Mouse (Mus musculus) liver, adult (tissue): ENCODE measurements around the gene Arhgef28.

Source experiments
- GATA4 ChIP-seq: IDR thresholded peaks from 2 replicates; pipeline ENCODE4 v1.6.1; 2014; ENCODE audit warnings: mild to moderate bottlenecking, low read length; ENCODE audit not compliant: insufficient replicate concordance

The Arhgef28 gene

DNA sequence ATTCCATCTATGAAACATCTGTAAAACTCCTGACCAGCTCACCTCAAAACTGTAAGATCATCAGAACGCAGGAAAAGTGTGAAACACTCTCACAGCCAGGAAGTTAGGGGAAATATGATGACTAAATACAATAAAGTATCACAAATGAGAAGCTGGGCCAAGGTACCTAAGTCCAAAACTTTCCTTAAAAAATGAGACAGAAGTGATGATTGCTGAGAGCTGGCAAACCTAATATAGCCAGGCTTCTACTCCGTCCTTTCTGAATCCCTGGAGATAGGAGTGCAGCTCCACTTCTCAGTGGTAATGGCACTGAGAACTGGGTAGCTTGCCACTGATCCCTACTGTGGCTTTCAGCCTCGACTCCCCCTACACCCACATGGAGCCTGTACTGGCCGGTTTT is 184.3 kb downstream of the Arhgef28 start:
- TF ChIP-seq GATA4 = no peak

DNA sequence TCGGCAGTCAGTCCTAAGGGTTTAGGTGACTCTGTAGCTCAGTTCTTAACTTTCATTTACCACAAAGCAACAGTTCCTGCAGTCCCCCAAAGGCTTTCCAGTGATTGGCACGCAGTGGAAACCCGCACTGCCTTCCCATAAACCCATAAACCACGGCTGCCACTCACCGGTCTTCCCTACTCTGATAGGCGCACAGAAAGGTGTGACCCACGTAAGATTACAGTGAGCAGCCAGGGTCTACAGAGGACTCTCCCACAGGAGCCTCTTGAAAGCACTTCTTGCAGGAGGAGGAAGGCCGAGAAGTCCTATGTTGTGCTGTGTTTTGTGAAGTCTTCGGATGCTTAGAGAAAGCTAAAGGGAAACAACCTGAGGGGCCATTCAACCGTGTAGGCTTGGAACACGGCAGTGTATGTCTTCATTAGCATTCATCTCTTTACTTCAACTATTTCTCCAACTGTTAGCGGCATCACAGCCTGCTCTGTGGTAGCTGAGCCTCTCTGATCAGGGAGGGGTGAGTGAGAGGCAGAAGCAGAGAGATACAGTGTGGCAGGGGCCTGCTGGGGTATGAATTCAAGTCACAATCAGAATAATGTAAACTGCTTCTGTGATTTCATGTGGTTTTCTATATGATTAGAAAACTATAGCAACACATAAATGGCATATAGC is 189.2 kb downstream of the Arhgef28 start:
- no peak for TF ChIP-seq GATA4

DNA sequence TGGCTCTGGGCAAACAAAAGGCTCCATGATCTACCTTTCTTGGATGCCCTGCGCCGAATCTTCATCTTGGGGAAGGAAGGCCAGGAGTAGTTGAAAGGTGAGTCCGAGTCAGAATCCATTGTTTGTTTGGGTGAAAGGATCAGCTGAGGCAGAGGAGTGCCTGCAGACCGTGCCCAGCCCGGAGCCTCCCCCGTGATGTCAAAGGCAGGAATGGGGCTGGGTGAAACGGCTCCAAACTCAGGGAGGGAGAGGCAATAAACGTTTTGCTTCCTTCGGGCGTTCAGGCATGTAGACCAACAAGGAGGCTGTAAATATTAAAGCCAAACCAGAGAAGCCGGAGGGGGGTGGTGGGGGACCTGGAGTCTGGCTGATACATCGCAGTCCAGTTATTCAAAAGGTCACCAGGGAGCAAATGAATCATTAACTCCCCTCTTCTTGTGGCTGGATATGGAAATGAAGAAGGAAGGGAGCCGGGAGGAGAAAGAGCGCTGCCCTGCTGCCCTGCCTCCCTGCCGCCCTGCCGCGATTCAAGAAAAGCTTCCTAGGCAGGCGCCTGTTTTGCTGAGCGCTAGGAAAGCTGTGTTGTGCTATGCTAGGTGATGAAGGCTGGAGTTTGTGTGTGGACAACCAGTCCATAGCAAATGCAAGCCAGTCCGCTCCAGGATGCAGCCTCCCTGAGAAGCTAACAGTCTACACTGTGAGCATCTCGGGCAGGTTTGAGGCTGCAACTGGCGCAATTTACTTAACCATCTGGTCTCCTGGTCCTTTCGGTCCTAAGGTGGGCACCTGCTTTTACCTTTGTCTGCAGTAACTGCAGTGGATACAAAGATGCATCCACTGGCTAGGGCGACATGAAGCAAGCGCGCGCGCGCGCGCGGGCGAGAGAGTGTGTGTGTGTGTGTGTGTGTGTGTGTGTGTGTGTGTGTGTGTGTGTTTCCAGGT is 190.0 kb downstream of the Arhgef28 start:
- TF ChIP-seq GATA4 = no peak

DNA sequence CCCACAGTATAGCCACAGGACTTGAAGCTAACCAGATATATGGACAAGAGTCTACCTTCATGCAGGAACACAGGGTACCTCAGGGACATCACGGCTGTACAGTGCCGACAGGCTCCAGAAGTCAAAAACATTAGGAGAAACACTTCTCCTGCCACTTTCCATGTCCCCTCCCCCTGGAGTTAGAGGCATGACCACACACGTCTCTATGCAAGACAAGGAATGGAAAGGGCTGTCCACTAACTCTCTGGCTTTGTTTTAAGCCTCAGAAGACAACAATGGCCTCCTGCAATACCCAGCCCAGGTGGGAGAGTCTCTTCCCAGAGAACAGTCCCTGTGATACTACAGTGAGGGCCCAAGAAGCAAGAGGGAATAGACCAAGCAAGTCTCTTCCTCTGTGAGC is 191.3 kb downstream of the Arhgef28 start:
- no peak for TF ChIP-seq GATA4

DNA sequence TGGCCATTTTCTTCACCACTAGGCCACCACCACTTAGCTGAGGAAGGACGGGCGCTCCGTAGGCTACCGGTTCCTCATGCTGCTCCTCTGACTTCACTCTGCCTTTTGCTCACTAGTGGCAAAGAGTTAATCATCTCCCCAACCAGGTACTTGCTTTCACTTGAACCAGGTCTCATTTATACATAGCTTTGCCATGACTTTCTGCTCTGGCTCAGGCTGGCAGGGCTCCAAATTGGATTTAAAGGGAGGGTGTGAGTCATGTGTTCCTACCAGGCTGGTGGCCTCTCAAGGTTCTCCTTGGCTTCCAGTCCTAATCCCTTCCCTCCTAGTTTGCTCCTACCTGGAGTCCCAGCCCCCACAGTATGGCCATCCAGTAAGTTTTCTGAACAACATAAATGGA is 192.5 kb downstream of the Arhgef28 start:
- TF ChIP-seq GATA4 = no peak

DNA sequence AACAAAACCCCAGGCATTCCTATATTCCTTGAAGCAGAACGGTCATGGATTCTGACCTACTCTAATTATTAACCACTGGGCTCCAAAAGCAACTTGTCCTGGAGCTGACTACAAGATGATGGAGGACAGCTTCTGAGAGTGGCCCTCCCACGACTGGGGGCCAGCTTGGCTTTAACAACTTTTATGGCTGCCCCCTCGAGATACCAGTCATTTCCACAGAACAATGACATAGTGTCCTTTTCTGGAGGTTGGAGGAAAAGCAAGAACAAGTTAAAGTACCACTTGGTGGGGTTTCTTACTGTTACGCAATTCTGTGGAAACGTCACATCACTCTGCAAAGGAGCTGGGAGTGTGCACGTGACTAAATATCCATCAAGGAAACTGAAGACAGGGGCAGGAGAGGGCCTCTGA is 194.3 kb downstream of the Arhgef28 start:
- no peak for TF ChIP-seq GATA4

DNA sequence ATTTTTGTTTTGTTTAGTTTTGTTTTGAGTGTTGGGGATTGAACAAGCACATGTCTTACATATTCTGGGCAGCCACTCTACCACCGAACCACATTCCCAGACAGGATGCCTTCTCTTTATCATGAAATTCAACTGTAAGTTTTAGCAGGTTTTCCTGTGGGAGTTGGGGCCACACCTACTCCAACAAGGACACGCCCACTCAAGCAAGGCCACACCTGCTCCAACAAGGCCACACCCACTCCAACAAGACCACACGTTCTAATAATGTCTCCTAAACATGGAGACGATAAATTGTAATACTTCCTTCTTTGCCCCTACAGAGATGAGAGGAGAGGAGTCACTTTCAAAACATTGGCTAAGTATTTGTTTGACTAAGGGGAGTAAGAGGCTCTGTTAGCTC is 197.2 kb downstream of the Arhgef28 start:
- TF ChIP-seq GATA4 = no peak

DNA sequence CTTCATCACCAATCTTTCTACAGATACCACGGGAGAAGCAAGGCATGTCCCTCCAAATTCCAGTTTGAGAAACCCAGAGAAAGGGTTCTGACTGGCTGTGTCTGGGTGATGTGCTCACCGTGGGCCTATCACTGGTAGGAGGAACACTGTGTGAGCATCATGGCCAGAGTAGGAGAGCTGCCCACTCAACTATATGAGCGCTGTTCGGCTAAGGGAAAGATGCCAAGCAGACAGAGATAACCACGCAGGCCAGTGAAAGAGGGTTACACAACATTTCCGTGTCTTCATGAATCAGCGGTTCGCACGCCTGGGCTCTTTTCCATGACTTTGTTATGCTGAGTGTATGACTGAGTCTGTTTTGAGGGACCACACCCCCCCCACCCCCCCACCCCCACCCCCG is 197.7 kb downstream of the Arhgef28 start:
- TF ChIP-seq GATA4 = no peak

DNA sequence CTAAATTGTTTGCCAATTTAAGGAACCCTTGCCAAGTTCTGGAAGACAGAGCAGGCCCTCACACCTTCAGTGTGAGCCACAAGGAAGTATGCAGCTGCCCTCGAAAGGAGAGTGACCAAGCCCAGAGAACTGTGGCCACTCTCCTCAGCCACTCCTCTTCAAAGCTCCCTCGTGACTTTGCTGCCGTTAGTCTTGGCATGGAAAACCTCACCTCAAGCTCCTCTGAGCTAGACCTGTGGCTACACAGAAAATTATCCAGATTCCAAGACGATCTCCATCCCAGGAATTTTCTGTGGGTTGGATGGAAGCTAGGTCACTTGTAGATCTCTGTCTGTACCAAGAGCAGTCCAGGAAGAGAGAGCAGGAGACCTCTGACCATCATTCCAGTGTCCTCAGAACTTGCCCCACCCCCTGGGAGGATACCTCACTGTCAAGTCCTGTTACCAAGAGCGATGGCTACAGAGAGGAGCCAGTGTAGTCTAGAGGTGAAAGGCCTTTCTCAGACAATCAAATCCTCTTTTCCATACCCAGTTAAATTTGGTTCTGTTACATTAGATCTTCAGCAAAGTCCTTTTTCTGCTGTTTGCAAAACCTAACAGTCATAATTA is 200.5 kb downstream of the Arhgef28 start:
- no peak for TF ChIP-seq GATA4

DNA sequence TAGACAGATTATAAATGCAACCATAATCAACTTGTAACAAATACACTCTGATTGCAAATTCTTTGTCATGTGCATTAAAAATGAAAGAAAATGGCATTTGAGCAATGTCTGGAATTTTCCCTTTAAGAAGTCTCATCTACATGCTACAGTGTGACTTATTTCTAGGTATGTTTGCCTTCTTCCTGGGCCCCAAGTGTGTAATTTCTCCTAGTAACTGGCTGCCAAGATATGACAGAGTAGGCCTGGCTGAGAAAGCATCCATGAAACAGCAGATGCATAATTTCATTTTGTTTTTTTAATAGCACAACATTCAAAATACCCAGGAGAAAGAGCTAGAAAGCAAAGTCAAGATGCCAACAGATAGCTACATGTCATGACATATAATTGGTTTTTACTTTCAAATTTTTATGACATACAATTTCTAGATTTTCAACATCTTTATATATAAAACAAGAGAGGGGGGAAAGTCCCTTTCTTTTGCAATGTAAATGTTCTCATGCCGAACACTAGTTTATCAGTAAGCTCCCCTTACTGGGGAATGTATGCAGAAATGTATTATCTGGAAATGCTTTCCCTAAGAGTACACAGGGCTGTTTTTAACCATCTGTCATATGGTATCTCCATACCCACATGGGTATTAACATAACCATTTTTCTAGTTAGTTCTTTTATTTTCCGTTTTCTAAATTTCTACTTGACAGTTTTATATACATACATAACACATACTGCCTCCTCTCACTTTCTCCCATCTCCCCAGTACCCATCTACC is 201.4 kb downstream of the Arhgef28 start:
- no peak for TF ChIP-seq GATA4

DNA sequence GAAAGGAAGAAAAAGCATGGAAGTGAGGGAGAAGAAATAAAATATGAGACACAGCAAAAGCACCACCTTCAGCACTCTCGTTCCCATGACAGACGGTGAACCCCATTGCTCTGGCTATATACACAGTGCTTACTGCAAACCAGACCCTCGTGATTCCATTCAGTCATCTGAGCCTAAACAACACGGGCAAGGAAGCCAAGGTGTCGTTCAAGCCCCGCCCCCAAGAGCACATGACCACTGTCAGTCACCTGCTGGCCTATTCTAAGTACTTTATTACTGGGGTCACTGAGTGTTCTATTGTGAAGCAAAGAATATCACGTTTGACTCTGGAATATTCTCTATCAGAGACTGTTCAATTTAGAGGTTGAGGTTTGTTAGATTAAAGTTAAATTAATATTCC is 202.5 kb downstream of the Arhgef28 start:
- no peak for TF ChIP-seq GATA4

DNA sequence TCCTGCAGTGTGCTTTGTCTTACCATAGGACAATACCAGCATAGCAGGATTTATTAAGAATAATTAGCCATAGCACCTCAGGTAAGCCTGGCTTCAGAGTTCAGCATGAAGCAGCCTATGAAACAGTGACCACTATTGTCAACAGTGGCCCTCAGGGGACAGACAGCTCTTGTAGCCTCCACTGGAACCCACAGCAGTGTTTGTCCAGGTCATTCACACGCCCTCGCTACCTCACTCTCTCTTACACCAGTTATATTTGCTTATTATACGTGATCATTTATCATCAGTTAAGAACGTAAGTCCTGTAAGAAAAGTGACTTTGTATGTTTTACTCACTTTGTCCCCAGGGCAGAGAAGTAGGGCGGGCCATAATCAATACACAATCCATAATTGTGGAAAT is 203.6 kb downstream of the Arhgef28 start:
- no peak for TF ChIP-seq GATA4

DNA sequence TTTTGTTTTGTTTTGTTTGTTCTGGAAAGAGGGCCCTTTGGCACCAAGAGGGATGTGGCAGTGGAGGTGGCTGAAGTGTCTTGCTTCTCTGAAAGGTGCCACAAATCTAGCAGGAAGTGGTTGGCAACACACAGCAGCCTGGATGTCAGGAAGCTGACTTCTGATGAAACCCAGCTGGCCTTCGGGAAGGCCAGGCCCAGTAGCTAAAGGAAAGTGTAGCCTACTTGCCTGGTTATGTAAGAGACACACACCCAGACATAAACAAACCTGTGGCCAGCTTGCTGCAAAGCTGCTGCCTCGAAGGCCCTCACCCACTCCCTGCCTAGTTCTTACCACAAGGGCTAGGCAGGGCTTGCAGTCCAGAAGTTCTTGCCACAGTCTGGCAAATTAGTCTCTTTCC is 204.1 kb downstream of the Arhgef28 start:
- no peak for TF ChIP-seq GATA4

DNA sequence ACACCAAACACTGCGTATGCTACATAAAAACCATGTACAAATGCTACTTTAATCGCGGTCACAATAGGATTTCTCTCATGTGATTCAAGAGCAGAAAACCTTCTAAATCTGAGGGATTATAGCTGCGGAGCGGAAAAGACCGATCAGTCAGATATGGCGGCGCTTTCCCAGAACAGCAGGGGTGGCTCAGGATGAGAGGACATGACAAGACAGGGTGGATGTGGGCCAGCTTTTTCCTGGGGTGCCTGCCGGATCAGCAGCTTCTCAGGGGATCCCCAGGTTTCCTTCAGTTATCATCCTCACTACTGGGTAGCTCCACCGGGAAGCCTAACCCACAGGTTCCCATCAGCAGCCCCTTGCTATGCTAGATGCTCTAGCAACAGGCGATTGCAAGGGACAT is 204.5 kb downstream of the Arhgef28 start:
- no peak for TF ChIP-seq GATA4

DNA sequence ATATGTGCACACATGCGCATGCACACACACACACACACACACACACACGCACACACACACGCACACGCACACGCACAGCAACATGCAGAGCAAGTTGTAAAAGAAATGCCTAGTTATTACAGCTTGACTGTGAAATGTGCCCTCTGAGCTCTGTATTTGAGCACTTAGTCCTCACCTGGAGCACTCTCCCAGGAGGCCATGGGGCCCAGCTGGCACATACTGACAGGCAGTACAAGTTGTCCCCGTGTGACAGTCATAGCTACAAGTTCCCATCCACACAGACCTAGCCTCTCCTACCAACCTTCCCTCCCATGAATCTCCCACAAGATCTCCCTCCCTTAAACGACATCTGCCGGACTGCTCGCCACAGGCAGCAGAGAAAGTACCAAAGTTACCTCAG is 205.4 kb downstream of the Arhgef28 start:
- no peak for TF ChIP-seq GATA4
